13 mouse cellular contexts compared by ENCODE assay signal in genomic region chr2:166598453-166599155, GRCm38 (mm10).
DNase-seq lines count a peak whose midpoint lies in the region; TF ChIP-seq lines count a peak whose summit lies in the region.
"Had no signal": no experiment of that assay in that cellular context is flagged by ENCODE, and none has a peak within 500 bp of the region (broad histone marks: within the 10 kb centered on the region; RNA-seq: fewer than 3 reads in every experiment).

No protein-coding gene starts in this region.

- H3K4me1 ChIP-seq in lung, adult 2 months (ENCODE audit: control insufficient read depth, insufficient read depth, low read length) = no peaks in the 10 kb centered on the region
- no peaks in the 10 kb centered on the region for H3K4me1 ChIP-seq in bone marrow, adult 2 months (ENCODE audit: control insufficient read depth, insufficient read depth, low read length)
- H3K4me1 ChIP-seq in small intestine, adult 2 months (ENCODE audit: control insufficient read depth, insufficient read depth, insufficient read length, low read length) = no peaks in the 10 kb centered on the region

- intact Hi-C loops in gastrocnemius, adult 2 months (cut with DNase I) = no loop called here
- intact Hi-C loops in gastrocnemius, postnatal 14 days (cut with DNase I; ENCODE audit: low total_unique reads) = no loop called here

- no peak for DNase-seq in gastrocnemius, adult 2 months
- DNase-seq in gastrocnemius, postnatal 14 days = no peak
- no peak for DNase-seq in lung, adult 2 months
- no peak for DNase-seq in lung, adult 18-20 months
- DNase-seq in urinary bladder, postnatal 36 days (ENCODE audit: low spot score in 2 of 2) = no peak
- DNase-seq in spleen, postnatal 10 days (ENCODE audit: low spot score in 2 of 2) = no peak
- DNase-seq: cerebellum, adult 18-20 months; heart, postnatal 14 days; kidney, postnatal 36 days; lung, embryonic 14.5 days; right cerebral cortex, postnatal 4 days had no signal

- H3K27ac ChIP-seq in gastrocnemius, adult 2 months = peak overlapping the region; percentile 79
- no peak overlapping the region for H3K27ac ChIP-seq in bone marrow, adult 2 months (ENCODE audit: control insufficient read depth, insufficient read depth, low read depth, low read length, poor library complexity)
- no peak overlapping the region for H3K27ac ChIP-seq in small intestine, adult 2 months (ENCODE audit: insufficient read depth, low read depth, low read length)

- no peak overlapping the region for H3K4me3 ChIP-seq in gastrocnemius, adult 2 months
- no peak overlapping the region for H3K4me3 ChIP-seq in lung, adult 2 months (replicated peaks; ENCODE audit: extremely low read depth, low read depth, low read length)
- no peak overlapping the region for H3K4me3 ChIP-seq in bone marrow, adult 2 months (replicated peaks; ENCODE audit: control insufficient read depth, low read depth, low read length)
- no peak overlapping the region for H3K4me3 ChIP-seq in small intestine, adult 2 months (ENCODE audit: low read depth, low read length)

- peak; percentile 38 for TF ChIP-seq CTCF in gastrocnemius, adult 2 months (IDR thresholded peaks at IDR 0.05)
- peak; percentile 19; the same call in 1 of the 2 replicates for TF ChIP-seq CTCF in lung, adult 2 months (IDR thresholded peaks at IDR 0.05; ENCODE audit: insufficient read depth, low read length)
- peak; percentile 21; the same call in 1 of the 2 replicates for TF ChIP-seq CTCF in bone marrow, adult 2 months (IDR thresholded peaks at IDR 0.05; ENCODE audit: control insufficient read depth, insufficient read depth, low read length)
- TF ChIP-seq CTCF in small intestine, adult 2 months (IDR thresholded peaks at IDR 0.05; ENCODE audit: extremely low read depth, insufficient read length, insufficient replicate concordance, low read depth, low read length) = 0 out of 2 replicates have a peak, but pooled peaks have one; percentile 7

- WGBS in lung, adult 2 months = 86% methylated on average over 12 of the region's 12 CpGs
- WGBS in bone marrow, adult 2 months = 86% methylated on average over 12 of the region's 12 CpGs
- 74% methylated on average over 12 of the region's 12 CpGs for WGBS in small intestine, adult 2 months

- no peaks in the 10 kb centered on the region for H3K27me3 ChIP-seq in small intestine, adult 2 months (ENCODE audit: control insufficient read depth, insufficient read depth, low read length)

- TF ChIP-seq POLR2A in lung, adult 2 months (IDR thresholded peaks at IDR 0.05; ENCODE audit: borderline replicate concordance, extremely low read depth, low read depth, low read length) = no peak
- no peak for TF ChIP-seq POLR2A in bone marrow, adult 2 months (IDR thresholded peaks at IDR 0.05; ENCODE audit: borderline replicate concordance, control insufficient read depth, low read depth, low read length)
- no peak for TF ChIP-seq POLR2A in small intestine, adult 2 months (IDR thresholded peaks at IDR 0.05; ENCODE audit: low read depth, low read length)

- no peaks in the 10 kb centered on the region for H3K36me3 ChIP-seq in small intestine, adult 2 months (ENCODE audit: control insufficient read depth, insufficient read depth, low read length)
